ENCODE assay signal across 8 mouse cellular contexts in genomic region chr2:28204167-28204566, GRCm38 (mm10). TPM values are rescaled to one million over a fixed set of nuclear protein-coding genes. Genes with fewer than 3 reads are reported as not detected.
A peak's percentile ranks its signal among the peaks of the same experiment; 100 is the strongest.
DNase-seq lines count a peak whose midpoint lies in the region; ATAC-seq and TF ChIP-seq lines count a peak whose summit lies in the region.

No protein-coding gene starts in this region.

- no peaks in the 10 kb centered on the region for H3K9me3 ChIP-seq in forebrain, postnatal 0 days (ENCODE audit: low read length)
- H3K9me3 ChIP-seq in hindbrain, embryonic 14.5 days (ENCODE audit: control insufficient read depth, low read length): no peaks in the 10 kb centered on the region

- no peak overlapping the region for H3K9ac ChIP-seq in forebrain, postnatal 0 days
- no peak overlapping the region for H3K9ac ChIP-seq in hindbrain, embryonic 14.5 days

- no peaks in the 10 kb centered on the region for H3K27me3 ChIP-seq in forebrain, postnatal 0 days (ENCODE audit: insufficient read depth, low read length)
- H3K27me3 ChIP-seq in hindbrain, embryonic 14.5 days (ENCODE audit: control insufficient read depth, insufficient read depth, low read length): no peaks in the 10 kb centered on the region

- 3% methylated on average over 9 of the region's 9 CpGs for WGBS in forebrain, postnatal 0 days
- 6% methylated on average over 9 of the region's 9 CpGs for WGBS in hindbrain, embryonic 14.5 days

- peak overlapping the region; percentile 45 for H3K27ac ChIP-seq in forebrain, postnatal 0 days (ENCODE audit: low read depth, low read length)
- H3K27ac ChIP-seq in hindbrain, embryonic 14.5 days: peak overlapping the region; percentile 39; the same call in 1 of the 2 replicates

- peaks cover 2% of the 10 kb centered on the region; the same call in 1 of the 2 replicates for H3K4me1 ChIP-seq in forebrain, postnatal 0 days (ENCODE audit: insufficient read depth)
- peaks cover 33% of the 10 kb centered on the region for H3K4me1 ChIP-seq in hindbrain, embryonic 14.5 days (replicated peaks; ENCODE audit: control insufficient read depth, insufficient read depth, low read length)

- H3K4me3 ChIP-seq in forebrain, postnatal 0 days (ENCODE audit: low read depth, low read length): no peak overlapping the region
- H3K4me3 ChIP-seq in hindbrain, embryonic 14.5 days (replicated peaks; ENCODE audit: low read length): no peak overlapping the region

- peak overlapping the region; percentile 99 for H3K4me2 ChIP-seq in forebrain, postnatal 0 days (ENCODE audit: low read depth)
- H3K4me2 ChIP-seq in hindbrain, embryonic 14.5 days (replicated peaks): peak overlapping the region; percentile 24; the same call in 1 of the 2 replicates

- ATAC-seq in forebrain, postnatal 0 days: peak; percentile 73
- 0 out of 2 replicates have a peak, but pooled peaks have one; percentile 33 for ATAC-seq in hindbrain, embryonic 14.5 days (ENCODE audit: low FRiP score)

- no peaks in the 10 kb centered on the region for H3K36me3 ChIP-seq in forebrain, postnatal 0 days (ENCODE audit: insufficient read depth)
- peaks cover 4% of the 10 kb centered on the region; the same call in 1 of the 2 replicates for H3K36me3 ChIP-seq in hindbrain, embryonic 14.5 days (replicated peaks; ENCODE audit: control insufficient read depth, insufficient read depth)

- peak; percentile 99 for TF ChIP-seq CTCF in forebrain, postnatal 0 days (IDR thresholded peaks at IDR 0.05; ENCODE audit: low read depth)

- DNase-seq in MEL-GATA-1-ER (ENCODE audit: extremely low read depth, low read depth): peak; percentile 76
- peak; percentile 96 for DNase-seq in cerebellum, adult 11 months
- peak; percentile 95 for DNase-seq in forebrain, postnatal 0 days
- peak; percentile 97 for DNase-seq in hindbrain, embryonic 14.5 days (ENCODE audit: low spot score)
- peak; percentile 91 for DNase-seq in left cerebral cortex, adult 11 months (ENCODE audit: low spot score)
- peak; percentile 85 to 93 for DNase-seq in lung, postnatal 4 days
- DNase-seq in right cerebral cortex, adult 2 months (ENCODE audit: low spot score in 2 of 2): peak; percentile 98 to 99
- DNase-seq in urinary bladder, postnatal 14 days (ENCODE audit: low spot score): peak; percentile 93

RNA-seq across cellular contexts. Expression of gene Olfm1, which starts 11.4 kb away (rescaled TPM):
- total RNA-seq in forebrain, postnatal 0 days (2014; rRNA removed): 277 and 344 TPM in 2 replicates
- 347 and 444 TPM in 2 replicates for polyA plus RNA-seq in forebrain, postnatal 0 days (2015; fragmentation: Nextera tagmentation; extraction: Ambion mirVana)
- 377 and 395 TPM in 2 replicates for polyA plus RNA-seq in hindbrain, embryonic 14.5 days (2014; fragmentation: Nextera tagmentation; extraction: Ambion mirVana)
